Mouse (Mus musculus) G1E-ER4 (cell line): ENCODE measurements around the gene Lrrc28. TPM values are rescaled to one million over a fixed set of nuclear protein-coding genes. Genes with fewer than 3 reads are reported as not detected.

Experiments used
- GATA1 ChIP-seq: IDR thresholded peaks from one replicate; pipeline ENCODE4 v1.8.0; 2012; ENCODE audit warnings: low read length, inconsistent platforms
- polyA plus RNA-seq: library from polyadenylated mRNA; stranded (reverse); fragments of >175 nt; gene quantifications from 2 replicates; pipeline ENCODE4 v1.2.3, GENCODE M21; 2012

Gene Lrrc28
- polyA plus RNA-seq, 1 experiment: 20.0 TPM

GRCm38 (mm10) chr7:67617646-67618045 lies 27.4 kb downstream of the Lrrc28 start:
- no peak for TF ChIP-seq GATA1

GRCm38 (mm10) chr7:67616890-67617289 lies 28.2 kb downstream of the Lrrc28 start:
- TF ChIP-seq GATA1: no peak

- TF ChIP-seq GATA1: no peak
Measured at GRCm38 (mm10) chr7:67614464-67614861, 30.6 kb downstream of the Lrrc28 start.

- TF ChIP-seq GATA1: no peak
Measured at GRCm38 (mm10) chr7:67613795-67614463, 31.1 kb downstream of the Lrrc28 start.

- no peak for TF ChIP-seq GATA1
Measured at GRCm38 (mm10) chr7:67608348-67609024, 36.6 kb downstream of the Lrrc28 start.

GRCm38 (mm10) chr7:67607669-67608347 lies 37.3 kb downstream of the Lrrc28 start:
- TF ChIP-seq GATA1: no peak

- TF ChIP-seq GATA1: no peak
Measured at GRCm38 (mm10) chr7:67606250-67606649, 38.8 kb downstream of the Lrrc28 start.

- no peak for TF ChIP-seq GATA1
Measured at GRCm38 (mm10) chr7:67605114-67605513, 40.0 kb downstream of the Lrrc28 start.

GRCm38 (mm10) chr7:67598050-67598449 lies 47.0 kb downstream of the Lrrc28 start:
- TF ChIP-seq GATA1: no peak

- no peak for TF ChIP-seq GATA1
Measured at GRCm38 (mm10) chr7:67596961-67597360, 48.1 kb downstream of the Lrrc28 start.

- no peak for TF ChIP-seq GATA1
Measured at GRCm38 (mm10) chr7:67596322-67596721, 48.7 kb downstream of the Lrrc28 start.

- TF ChIP-seq GATA1: no peak
Measured at GRCm38 (mm10) chr7:67593902-67594301, 51.2 kb downstream of the Lrrc28 start.

GRCm38 (mm10) chr7:67592670-67593069 lies 52.4 kb downstream of the Lrrc28 start:
- TF ChIP-seq GATA1: no peak

GRCm38 (mm10) chr7:67588743-67589142 lies 56.3 kb downstream of the Lrrc28 start:
- no peak for TF ChIP-seq GATA1

- TF ChIP-seq GATA1: no peak
Measured at GRCm38 (mm10) chr7:67586479-67586878, 58.6 kb downstream of the Lrrc28 start.

GRCm38 (mm10) chr7:67583852-67584251 lies 61.2 kb downstream of the Lrrc28 start:
- no peak for TF ChIP-seq GATA1
